Mouse (Mus musculus) megakaryocyte, adult 5-6 weeks (primary cell): ENCODE data around the gene 2310002L09Rik. TPM values are rescaled to one million over a fixed set of nuclear protein-coding genes. Genes with fewer than 3 reads are reported as not detected.
"Not testable (repeated sequence)": the region's sequence is repeated elsewhere in the genome, so short reads cannot be mapped to it uniquely, and the experiment has no call there.

Experiments used
- ATAC-seq: 2 replicates; pipeline ENCODE4 v1.8.0; 2016; ENCODE audit warnings: mild to moderate bottlenecking, inconsistent platforms; ENCODE audit not compliant: poor library complexity, severe bottlenecking
- total RNA-seq, 2 experiments: library from RNA; stranded (forward) in 1 of 2; stranded (reverse) in 1 of 2; fragments of 153-499, 151-499 nt in 1 of 2; fragments of 221-1000, 200-1000 nt in 1 of 2; gene quantifications; 2 replicates each; pipeline versions ENCODE4 v1.2.3 to v1.2.4; 2015 to 2017

Gene 2310002L09Rik
- total RNA-seq (2015) (not detected in 2 replicates), total RNA-seq (2017) (not detected in 2 replicates)

- no peak for ATAC-seq
Measured at GRCm38 (mm10) chr4:73950375-73950896, at the start of gene 2310002L09Rik. Gene 2310002L09Rik, minus strand, starts transcription at chr4:73950846.

GRCm38 (mm10) chr4:73980454-73980853, 29.8 kb upstream of the 2310002L09Rik start:
- ATAC-seq, result no peak

- ATAC-seq, result not testable (repeated sequence)
Measured at GRCm38 (mm10) chr4:73920660-73921059, 30.0 kb downstream of the 2310002L09Rik start, which contains the start of gene Gm11756. Gene Gm11756, minus strand, starts transcription at chr4:73920760.

- not testable (repeated sequence) for ATAC-seq
Measured at GRCm38 (mm10) chr4:73905853-73906252, 44.8 kb downstream of the 2310002L09Rik start, which contains the start of gene Gm13871. Gene Gm13871, minus strand, starts transcription at chr4:73905953.

GRCm38 (mm10) chr4:73891012-73891411, 59.6 kb downstream of the 2310002L09Rik start, which contains the start of gene Gm11757:
Gene Gm11757, minus strand, starts transcription at chr4:73891112.
- not testable (repeated sequence) for ATAC-seq

Other genes with a start within 250 kb of the 2310002L09Rik start
- gene Rasef, start 159.9 kb downstream of the 2310002L09Rik start, total RNA-seq (2015), result not detected in 2 replicates
- gene Rasef, start 159.9 kb downstream of the 2310002L09Rik start, total RNA-seq (2017), result not detected in 2 replicates
- gene Gm11758, start 74.6 kb downstream of the 2310002L09Rik start, total RNA-seq (2015), result not detected in 2 replicates
- gene Gm11758, start 74.6 kb downstream of the 2310002L09Rik start, total RNA-seq (2017), result not detected in 2 replicates
- gene Gm11757, start 59.7 kb downstream of the 2310002L09Rik start, total RNA-seq (2015), result not detected in 2 replicates
- gene Gm11757, start 59.7 kb downstream of the 2310002L09Rik start, total RNA-seq (2017), result not detected in 2 replicates
- gene Gm13871, start 44.9 kb downstream of the 2310002L09Rik start, total RNA-seq (2015), result not detected in 2 replicates
- not detected in 2 replicates for gene Gm13871, start 44.9 kb downstream of the 2310002L09Rik start, total RNA-seq (2017)
- gene Gm11756, start 30.1 kb downstream of the 2310002L09Rik start, total RNA-seq (2015), result not detected in 2 replicates
- gene Gm11756, start 30.1 kb downstream of the 2310002L09Rik start, total RNA-seq (2017), result not detected in 2 replicates
- gene Frmd3, start 62.6 kb upstream of the 2310002L09Rik start, total RNA-seq (2015), result not detected in 2 replicates
- not detected in 2 replicates for gene Frmd3, start 62.6 kb upstream of the 2310002L09Rik start, total RNA-seq (2017)